Mouse (Mus musculus): ENCODE data around the gene Prdx5. TPM values are rescaled to one million over a fixed set of nuclear protein-coding genes. Genes with fewer than 3 reads are reported as not detected.
"Not testable (repeated sequence)": the region's sequence is repeated elsewhere in the genome, so short reads cannot be mapped to it uniquely, and the experiment has no call there.

Prdx5 gene
- polyA plus RNA-seq, 1 experiment: 56.4 TPM

DNA sequence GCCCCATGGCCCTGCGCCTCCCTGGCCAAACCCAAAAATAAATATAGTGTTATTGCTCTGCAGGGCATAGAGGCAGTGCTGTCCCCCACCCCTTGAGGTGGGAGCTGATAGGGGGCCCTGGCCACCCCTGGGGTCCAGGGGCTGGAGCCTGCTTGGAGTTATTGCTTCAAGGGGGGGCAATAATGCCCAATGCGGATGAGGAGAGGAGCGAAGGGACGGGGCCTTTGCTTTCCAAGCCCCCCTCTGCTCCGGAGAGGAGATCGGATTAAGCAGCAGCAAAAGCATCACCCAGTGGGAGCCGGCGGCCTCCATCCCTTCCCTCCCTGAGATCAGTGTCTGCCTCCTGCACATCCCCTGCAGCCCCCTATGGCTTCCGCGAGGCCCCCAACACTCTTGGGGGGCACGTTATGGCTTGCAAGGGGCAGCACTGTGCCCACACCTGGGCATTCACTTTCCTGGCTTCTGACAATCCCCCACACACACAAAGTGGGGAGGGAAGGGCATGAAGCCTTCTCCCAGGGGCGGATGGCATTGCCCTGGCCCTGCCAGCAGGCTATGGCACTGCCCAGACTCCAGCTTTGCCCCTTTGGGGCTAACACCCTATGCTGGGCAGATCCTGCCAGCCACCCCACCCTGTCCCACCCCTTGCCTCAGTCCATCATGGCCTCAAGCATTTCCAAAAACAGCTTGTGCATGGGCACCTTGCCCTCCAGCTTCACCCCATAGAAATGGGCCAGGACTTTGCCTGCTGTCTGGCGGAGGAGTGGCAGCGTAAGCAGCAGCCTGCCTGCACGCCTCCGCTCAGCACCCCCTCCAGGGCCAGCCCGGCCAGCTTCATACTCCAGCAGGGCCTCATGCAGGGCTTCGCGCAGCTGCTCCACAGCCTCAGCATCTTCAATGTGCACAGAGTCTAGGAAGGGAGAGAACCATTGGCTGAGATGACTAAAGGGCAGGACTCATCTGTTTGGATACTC lies 1.5 kb upstream of the Prdx5 start:
- Histone ChIP-seq H3K4me1 (ENCODE audit: control insufficient read depth, insufficient read depth, low read length) (no peaks in the 10 kb centered on the region), H3K27me3 (ENCODE audit: control insufficient read depth, insufficient read depth, low read length, poor library complexity, severe bottlenecking) (no peaks in the 10 kb centered on the region), H3K4me3 (ENCODE audit: low read depth, low read length) (no peak overlapping the region), H3K36me3 (ENCODE audit: control insufficient read depth, insufficient read depth, low read length, poor library complexity, severe bottlenecking) (peaks cover 13% of the 10 kb centered on the region; the same call in 1 of the 2 replicates), H3K9me3 (replicated peaks; ENCODE audit: control insufficient read depth, insufficient read depth, low read length, poor library complexity, severe bottlenecking) (no peaks in the 10 kb centered on the region), H3K9ac (ENCODE audit: low read depth, poor library complexity, severe bottlenecking) (0 out of 2 replicates have a peak overlapping the region, but pooled peaks have one; percentile 28), H3K27ac (ENCODE audit: insufficient read depth, low read length) (no peak overlapping the region)
- TF ChIP-seq POLR2A (IDR thresholded peaks at IDR 0.05; ENCODE audit: insufficient read depth, low read length): no peak

DNA sequence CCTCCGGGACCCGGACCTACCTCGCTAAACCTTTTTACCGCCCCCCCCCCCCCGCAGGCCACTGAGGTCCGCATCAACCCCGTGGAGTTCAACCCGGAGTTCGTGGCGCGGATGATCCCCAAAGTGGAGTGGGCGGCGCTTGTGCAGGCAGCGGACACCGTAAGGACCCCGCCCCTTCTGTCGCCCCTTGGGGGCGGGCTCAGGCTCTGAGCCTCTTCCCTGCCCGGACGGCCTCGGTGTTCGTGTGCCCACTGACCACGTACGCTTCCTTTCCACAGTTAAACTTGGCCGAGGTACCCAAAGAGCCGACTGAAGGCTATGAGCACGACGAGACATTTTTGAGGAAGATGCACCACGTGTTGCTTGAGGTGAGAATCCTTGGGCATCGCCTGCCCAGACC lies 400 bp upstream of the Prdx5 start:
- not testable (repeated sequence) for H3K27ac ChIP-seq (ENCODE audit: insufficient read depth, low read length); H3K4me1 ChIP-seq (ENCODE audit: control insufficient read depth, insufficient read depth, low read length); H3K9me3 ChIP-seq (replicated peaks; ENCODE audit: control insufficient read depth, insufficient read depth, low read length, poor library complexity, severe bottlenecking); H3K27me3 ChIP-seq (ENCODE audit: control insufficient read depth, insufficient read depth, low read length, poor library complexity, severe bottlenecking)
- Histone ChIP-seq H3K36me3 (ENCODE audit: control insufficient read depth, insufficient read depth, low read length, poor library complexity, severe bottlenecking) (peaks cover 15% of the 10 kb centered on the region; the same call in 1 of the 2 replicates), H3K9ac (ENCODE audit: low read depth, poor library complexity, severe bottlenecking) (peak overlapping the region; percentile 26), H3K4me3 (ENCODE audit: low read depth, low read length) (peak overlapping the region; percentile 78)

DNA sequence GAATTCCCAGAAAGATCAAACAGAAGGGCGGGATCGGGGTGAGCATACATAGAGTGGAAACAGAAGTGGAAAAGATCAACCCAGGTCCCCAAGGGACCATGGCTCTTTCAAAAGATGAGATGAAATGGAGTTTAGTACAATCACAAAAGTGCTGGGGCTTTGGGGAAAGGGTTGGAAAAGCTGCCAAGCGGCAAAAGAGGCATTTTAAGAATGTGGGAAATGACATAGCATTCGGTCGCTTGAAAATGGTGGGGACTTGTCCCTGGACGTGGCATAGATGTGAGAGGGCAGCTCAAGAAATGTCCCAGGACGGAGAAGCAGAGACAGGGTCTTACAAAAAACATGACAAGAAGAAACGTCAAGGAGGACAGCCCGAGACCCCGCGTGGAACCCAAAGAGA lies 885 bp downstream of the Prdx5 start:
- Histone ChIP-seq H3K9ac (ENCODE audit: low read depth, poor library complexity, severe bottlenecking) (peak overlapping the region; percentile 26), H3K27ac (ENCODE audit: insufficient read depth, low read length) (peak overlapping the region; percentile 74; the same call in 1 of the 2 replicates), H3K4me3 (ENCODE audit: low read depth, low read length) (peak overlapping the region; percentile 78), H3K27me3 (ENCODE audit: control insufficient read depth, insufficient read depth, low read length, poor library complexity, severe bottlenecking) (no peaks in the 10 kb centered on the region), H3K4me1 (ENCODE audit: control insufficient read depth, insufficient read depth, low read length) (no peaks in the 10 kb centered on the region), H3K36me3 (ENCODE audit: control insufficient read depth, insufficient read depth, low read length, poor library complexity, severe bottlenecking) (peaks cover 15% of the 10 kb centered on the region; the same call in 1 of the 2 replicates), H3K9me3 (replicated peaks; ENCODE audit: control insufficient read depth, insufficient read depth, low read length, poor library complexity, severe bottlenecking) (no peaks in the 10 kb centered on the region)
- TF ChIP-seq EP300 (IDR thresholded peaks at IDR 0.05; ENCODE audit: insufficient read depth, low read depth, low read length) (no peak), CTCF (IDR thresholded peaks at IDR 0.05; ENCODE audit: low read depth, low read length) (no peak), POLR2A (IDR thresholded peaks at IDR 0.05; ENCODE audit: insufficient read depth, low read length) (no peak)

DNA sequence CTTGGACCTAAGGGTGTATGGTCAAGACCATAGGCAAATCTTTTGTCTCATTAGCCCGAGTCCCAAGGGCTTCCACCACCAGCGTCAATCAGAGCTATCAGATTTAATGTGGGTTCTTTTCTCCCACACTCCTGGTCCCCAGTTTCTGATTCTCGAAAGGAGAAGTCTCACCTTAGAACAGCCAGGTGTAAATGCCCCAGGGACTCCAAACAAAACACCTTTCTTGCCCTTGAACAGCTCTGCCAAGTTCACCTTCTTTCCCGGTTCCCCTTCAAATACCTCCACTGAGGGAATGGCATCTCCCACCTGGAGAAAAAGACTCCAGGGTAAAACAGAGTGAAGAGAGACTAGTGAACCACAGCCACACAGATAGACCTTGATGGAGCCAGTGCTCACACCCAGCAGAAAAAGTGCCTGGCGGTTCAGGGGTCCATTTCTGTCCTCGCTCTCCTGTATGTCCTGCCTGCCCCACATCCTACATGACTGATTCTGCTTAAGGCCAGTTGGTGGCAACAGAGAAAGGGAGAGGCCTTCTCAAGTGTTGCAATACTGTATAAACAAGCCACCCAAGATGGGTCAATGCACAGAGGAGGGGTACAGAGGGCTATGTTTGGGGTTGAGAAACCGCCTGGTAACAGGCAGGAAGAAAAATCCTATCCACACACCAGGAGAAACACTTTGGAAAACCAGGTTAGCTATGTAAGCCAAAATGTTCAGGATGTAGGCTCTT lies 1.9 kb downstream of the Prdx5 start:
- H3K9ac ChIP-seq (ENCODE audit: low read depth, poor library complexity, severe bottlenecking): no peak overlapping the region
- peaks cover 14% of the 10 kb centered on the region; the same call in 1 of the 2 replicates for H3K36me3 ChIP-seq (ENCODE audit: control insufficient read depth, insufficient read depth, low read length, poor library complexity, severe bottlenecking)
- no peak for TF ChIP-seq EP300 (IDR thresholded peaks at IDR 0.05; ENCODE audit: insufficient read depth, low read depth, low read length)
- TF ChIP-seq POLR2A (IDR thresholded peaks at IDR 0.05; ENCODE audit: insufficient read depth, low read length): no peak
- TF ChIP-seq CTCF (IDR thresholded peaks at IDR 0.05; ENCODE audit: low read depth, low read length): no peak
- no peaks in the 10 kb centered on the region for H3K4me1 ChIP-seq (ENCODE audit: control insufficient read depth, insufficient read depth, low read length)
- no peaks in the 10 kb centered on the region for H3K27me3 ChIP-seq (ENCODE audit: control insufficient read depth, insufficient read depth, low read length, poor library complexity, severe bottlenecking)
- no peaks in the 10 kb centered on the region for H3K9me3 ChIP-seq (replicated peaks; ENCODE audit: control insufficient read depth, insufficient read depth, low read length, poor library complexity, severe bottlenecking)
- no peak overlapping the region for H3K27ac ChIP-seq (ENCODE audit: insufficient read depth, low read length)
- no peak overlapping the region for H3K4me3 ChIP-seq (ENCODE audit: low read depth, low read length)

DNA sequence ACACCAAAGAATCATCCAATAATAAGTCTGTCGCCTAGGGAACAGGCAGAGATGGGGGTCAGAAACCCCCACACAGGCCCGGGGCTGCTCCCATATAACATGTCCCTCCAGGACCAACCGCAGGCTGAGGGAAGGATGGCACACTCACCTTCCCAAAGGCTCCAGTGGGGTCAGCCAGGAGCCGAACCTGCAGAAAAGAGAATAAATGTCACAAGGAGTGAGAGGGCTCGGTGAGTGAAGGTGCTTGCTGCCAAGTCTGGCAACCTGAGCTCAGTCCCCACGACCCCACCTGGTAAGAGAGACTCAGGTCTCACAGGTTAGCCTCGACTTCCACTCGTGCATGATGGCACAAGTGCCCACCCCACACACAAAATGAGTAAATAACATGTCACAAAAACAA lies 2.8 kb downstream of the Prdx5 start:
- H3K4me1 ChIP-seq (ENCODE audit: control insufficient read depth, insufficient read depth, low read length): no peaks in the 10 kb centered on the region
- H3K27ac ChIP-seq (ENCODE audit: insufficient read depth, low read length): no peak overlapping the region
- H3K9ac ChIP-seq (ENCODE audit: low read depth, poor library complexity, severe bottlenecking): no peak overlapping the region
- H3K4me3 ChIP-seq (ENCODE audit: low read depth, low read length): no peak overlapping the region
- no peaks in the 10 kb centered on the region for H3K9me3 ChIP-seq (replicated peaks; ENCODE audit: control insufficient read depth, insufficient read depth, low read length, poor library complexity, severe bottlenecking)
- TF ChIP-seq EP300 (IDR thresholded peaks at IDR 0.05; ENCODE audit: insufficient read depth, low read depth, low read length) (no peak), CTCF (IDR thresholded peaks at IDR 0.05; ENCODE audit: low read depth, low read length) (no peak), POLR2A (IDR thresholded peaks at IDR 0.05; ENCODE audit: insufficient read depth, low read length) (no peak)
- peaks cover 10% of the 10 kb centered on the region; the same call in 1 of the 2 replicates for H3K36me3 ChIP-seq (ENCODE audit: control insufficient read depth, insufficient read depth, low read length, poor library complexity, severe bottlenecking)
- no peaks in the 10 kb centered on the region for H3K27me3 ChIP-seq (ENCODE audit: control insufficient read depth, insufficient read depth, low read length, poor library complexity, severe bottlenecking)

DNA sequence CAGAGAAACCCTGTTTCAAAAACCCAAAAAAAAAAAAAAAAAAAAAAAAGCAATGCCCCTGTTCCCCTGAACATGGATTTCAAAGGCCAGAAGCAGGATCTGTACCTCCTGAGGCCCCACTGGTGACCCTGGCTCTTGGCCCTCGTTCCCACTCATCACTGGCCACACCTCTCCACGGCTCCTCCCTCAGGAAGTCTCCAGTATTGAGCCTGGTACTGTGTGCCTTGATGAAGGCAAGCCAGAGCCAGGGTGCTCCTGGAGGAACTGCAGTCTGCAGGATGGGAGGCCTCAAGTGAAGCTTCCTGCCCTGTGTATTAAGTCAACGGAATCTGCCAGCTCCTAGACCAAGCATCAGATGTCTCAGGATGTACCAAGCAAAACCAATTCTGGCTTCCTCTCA lies 3.7 kb downstream of the Prdx5 start:
- Histone ChIP-seq H3K9me3 (replicated peaks; ENCODE audit: control insufficient read depth, insufficient read depth, low read length, poor library complexity, severe bottlenecking) (no peaks in the 10 kb centered on the region), H3K9ac (ENCODE audit: low read depth, poor library complexity, severe bottlenecking) (no peak overlapping the region), H3K27me3 (ENCODE audit: control insufficient read depth, insufficient read depth, low read length, poor library complexity, severe bottlenecking) (no peaks in the 10 kb centered on the region), H3K36me3 (ENCODE audit: control insufficient read depth, insufficient read depth, low read length, poor library complexity, severe bottlenecking) (peaks cover 7% of the 10 kb centered on the region; the same call in 1 of the 2 replicates), H3K4me1 (ENCODE audit: control insufficient read depth, insufficient read depth, low read length) (no peaks in the 10 kb centered on the region), H3K4me3 (ENCODE audit: low read depth, low read length) (no peak overlapping the region), H3K27ac (ENCODE audit: insufficient read depth, low read length) (no peak overlapping the region)
- no peak for TF ChIP-seq POLR2A (IDR thresholded peaks at IDR 0.05; ENCODE audit: insufficient read depth, low read length)
- TF ChIP-seq EP300 (IDR thresholded peaks at IDR 0.05; ENCODE audit: insufficient read depth, low read depth, low read length): no peak
- no peak for TF ChIP-seq CTCF (IDR thresholded peaks at IDR 0.05; ENCODE audit: low read depth, low read length)

Measured in ES-Bruce4 (cell line).